Mouse (Mus musculus) liver, adult 2 months (tissue): ENCODE data around the gene Arl6.

Source experiments
- CTCF ChIP-seq: fragments of 200-500 bp; IDR thresholded peaks from 2 replicates; pipeline ENCODE4 v1.5.1; 2011; ENCODE audit warnings: low read depth, low read length, control low read depth
- POLR2A ChIP-seq: fragments of 200-500 bp; IDR thresholded peaks from 2 replicates; pipeline ENCODE4 v1.6.1; 2011; ENCODE audit warnings: low read length, control low read depth; ENCODE audit not compliant: insufficient read depth; ENCODE audit errors: extremely low read depth

- TF ChIP-seq CTCF (no peak), POLR2A (no peak)
These were observed 44.5 kb downstream of the Arl6 start for GRCm38 (mm10) chr16:59594714-59595113.
